In genomic region chr5:122547251-122547714, GRCm38 (mm10) we compare ENCODE assay signal across 8 mouse cellular contexts. TPM values are rescaled to one million over a fixed set of nuclear protein-coding genes. Genes with fewer than 3 reads are reported as not detected.
DNase-seq lines count a peak whose midpoint lies in the region; ATAC-seq lines count a peak whose summit lies in the region.

No protein-coding gene starts in this region.

- peak; percentile 41 for DNase-seq in forebrain, embryonic 14.5 days (ENCODE audit: low spot score)
- DNase-seq in 3T3-L1 (ENCODE audit: low read depth, low spot score), result peak; percentile 93
- DNase-seq in adrenal gland, postnatal 25 days, result peak; percentile 55
- peak; percentile 50 for DNase-seq in gastrocnemius, postnatal 25 days
- DNase-seq in kidney, adult 9 months, result peak; percentile 78
- DNase-seq in lung, postnatal 4 days, result peak; percentile 67 to 75

- no peak overlapping the region for H3K9ac ChIP-seq in forebrain, embryonic 14.5 days (ENCODE audit: low read length)
- H3K9ac ChIP-seq in forebrain, embryonic 15.5 days (replicated peaks), result no peak overlapping the region

- WGBS in forebrain, embryonic 14.5 days, result 57% methylated on average over 7 of the region's 7 CpGs
- WGBS in forebrain, embryonic 15.5 days, result 63% methylated on average over 7 of the region's 7 CpGs

- 0 out of 2 replicates have a peak, but pooled peaks cover 4% of the 10 kb centered on the region for H3K36me3 ChIP-seq in forebrain, embryonic 14.5 days (ENCODE audit: control insufficient read depth, insufficient read depth, low read length)
- peaks cover 4% of the 10 kb centered on the region; the same call in 1 of the 2 replicates for H3K36me3 ChIP-seq in forebrain, embryonic 15.5 days

- H3K27ac ChIP-seq in forebrain, embryonic 14.5 days (ENCODE audit: low read depth, low read length), result no peak overlapping the region; the same call in 1 of the 2 replicates
- H3K27ac ChIP-seq in forebrain, embryonic 15.5 days (replicated peaks), result no peak overlapping the region

- H3K4me2 ChIP-seq in forebrain, embryonic 14.5 days (ENCODE audit: low read length), result no peak overlapping the region
- H3K4me2 ChIP-seq in forebrain, embryonic 15.5 days (replicated peaks), result no peak overlapping the region

- no peaks in the 10 kb centered on the region for H3K27me3 ChIP-seq in forebrain, embryonic 14.5 days (replicated peaks; ENCODE audit: control insufficient read depth, insufficient read depth, low read length)
- H3K27me3 ChIP-seq in forebrain, embryonic 15.5 days, result no peaks in the 10 kb centered on the region

- no peaks in the 10 kb centered on the region for H3K9me3 ChIP-seq in forebrain, embryonic 14.5 days (replicated peaks; ENCODE audit: control insufficient read depth, low read length)
- no peaks in the 10 kb centered on the region for H3K9me3 ChIP-seq in forebrain, embryonic 15.5 days

- ATAC-seq in forebrain, embryonic 14.5 days, result no peak
- ATAC-seq in forebrain, embryonic 15.5 days (replicated peaks), result no peak
- no peak for ATAC-seq in erythroblast, adult 5-6 weeks (replicated peaks; ENCODE audit: low FRiP score, poor library complexity, severe bottlenecking)

- H3K4me1 ChIP-seq in forebrain, embryonic 14.5 days (ENCODE audit: control insufficient read depth, insufficient read depth, low read length), result no peaks in the 10 kb centered on the region
- peaks cover 9% of the 10 kb centered on the region for H3K4me1 ChIP-seq in forebrain, embryonic 15.5 days

- H3K4me3 ChIP-seq in forebrain, embryonic 14.5 days (ENCODE audit: low read depth, low read length), result no peak overlapping the region
- no peak overlapping the region for H3K4me3 ChIP-seq in forebrain, embryonic 15.5 days

RNA-seq across cellular contexts. Expression of gene Atp2a2, which starts 45.3 kb away (rescaled TPM):
- 34.8 and 35.1 TPM in 2 replicates for polyA plus RNA-seq in forebrain, embryonic 14.5 days (2014; fragmentation: Nextera tagmentation; extraction: Ambion mirVana)
- 38.5 and 39.1 TPM in 2 replicates for polyA plus RNA-seq in forebrain, embryonic 15.5 days (2015; fragmentation: Nextera tagmentation; extraction: Ambion mirVana)
- total RNA-seq in adrenal gland, postnatal 25 days (2021), result 176 and 179 TPM in 2 replicates
- 100 to 1,000 TPM; 101 to 561 TPM for total RNA-seq in gastrocnemius, postnatal 25 days (2021)
- 20.2 and 37.4 TPM in 2 replicates for total RNA-seq in erythroblast, adult 5-6 weeks (2015; ENCODE audit: low replicate concordance)
- total RNA-seq in erythroblast, adult 5-6 weeks (2017; ENCODE audit: low replicate concordance), result 38.8 and 71.8 TPM in 2 replicates

Comparison
In these comparisons a context has a peak if more than half of its experiments do, and no peak if none do; other contexts are left out.
1. DNase-seq: peak in every context shown above with its lines; median percentile 93 in 3T3-L1; 78 in kidney, adult 9 months; 71 in lung, postnatal 4 days; 55 in adrenal gland, postnatal 25 days; 50 in gastrocnemius, postnatal 25 days; 41 in forebrain, embryonic 14.5 days.